Mouse (Mus musculus) limb, embryonic 12.5 days (tissue): ENCODE results near the gene Aff3. TPM values are rescaled to one million over a fixed set of nuclear protein-coding genes. Genes with fewer than 3 reads are reported as not detected.
A peak's percentile ranks its signal among the peaks of the same experiment; 100 is the strongest.

Source experiments
- ATAC-seq: fragments of 200-750 bp; cut with Nextera tagmentation; 2 replicates; pipeline ENCODE4 v1.8.0; 2017; ENCODE audit warnings: low read depth, moderate TSS enrichment; ENCODE audit not compliant: insufficient number of reproducible peaks, insufficient read depth, low FRiP score, low TSS enrichment
- H3K27ac ChIP-seq: fragments of 300-500 bp; sonication (generic); 2 replicates; pipeline ENCODE4 v1.5.1; 2016; ENCODE audit warnings: mild to moderate bottlenecking, moderate library complexity
- H3K27me3 ChIP-seq: fragments of 300-500 bp; sonication (generic); 2 replicates; pipeline ENCODE4 v1.6.1; 2016; ENCODE audit warnings: mild to moderate bottlenecking, moderate library complexity
- H3K36me3 ChIP-seq: fragments of 300-500 bp; sonication (generic); 2 replicates; pipeline ENCODE4 v1.6.1; 2016; ENCODE audit warnings: mild to moderate bottlenecking, moderate library complexity
- H3K4me1 ChIP-seq: fragments of 300-500 bp; sonication (generic); replicated peaks from 2 replicates; pipeline ENCODE4 v1.6.1; 2016
- H3K4me2 ChIP-seq: fragments of 300-500 bp; sonication (generic); 2 replicates; pipeline ENCODE4 v1.6.1; 2016; ENCODE audit warnings: mild to moderate bottlenecking, moderate library complexity
- H3K4me3 ChIP-seq: fragments of 300-500 bp; sonication (generic); replicated peaks from 2 replicates; pipeline ENCODE4 v1.5.1; 2016; ENCODE audit warnings: mild to moderate bottlenecking
- H3K9ac ChIP-seq: fragments of 300-500 bp; sonication (generic); replicated peaks from 2 replicates; pipeline ENCODE4 v1.6.1; 2016; ENCODE audit warnings: mild to moderate bottlenecking, moderate library complexity
- H3K9me3 ChIP-seq: fragments of 300-500 bp; sonication (generic); 2 replicates; pipeline ENCODE4 v1.6.1; 2016; ENCODE audit warnings: mild to moderate bottlenecking, moderate library complexity
- WGBS: fragments of 180-500 bp; shearing (Covaris S2); methylation state at CpG from one replicate; pipeline ENCODE4 v1.1.7; 2016; 5-methylcytosine and 5-hydroxymethylcytosine counted together
- polyA plus RNA-seq: library from polyadenylated mRNA; unstranded; fragments of >200 nt; fragmentation: Nextera tagmentation; extraction: Ambion mirVana; gene quantifications from 2 replicates; pipeline ENCODE4 v1.2.1, GENCODE M21; 2016

The Aff3 gene
- polyA plus RNA-seq, 1 experiment from 2014 or later, result 48.5 TPM

- Histone ChIP-seq H3K27me3 (no peaks in the 10 kb centered on the region), H3K27ac (no peak overlapping the region), H3K9ac (no peak overlapping the region), H3K4me1 (peaks cover 16% of the 10 kb centered on the region), H3K4me2 (no peak overlapping the region), H3K36me3 (peaks cover 15% of the 10 kb centered on the region; the same call in 1 of the 2 replicates), H3K9me3 (no peaks in the 10 kb centered on the region), H3K4me3 (no peak overlapping the region)
- ATAC-seq, result no peak
- 91% methylated on average over 5 of the region's 5 CpGs for WGBS
Observed at GRCm38 (mm10) chr1:38233121-38233520, 431.6 kb downstream of the Aff3 start.

- ATAC-seq, result no peak
- no peak overlapping the region for H3K4me3 ChIP-seq
- no peak overlapping the region for H3K27ac ChIP-seq
- H3K36me3 ChIP-seq, result peaks cover 31% of the 10 kb centered on the region
- H3K4me2 ChIP-seq, result no peak overlapping the region
- H3K4me1 ChIP-seq, result 0 out of 2 replicates have a peak, but pooled peaks cover 3% of the 10 kb centered on the region
- no peak overlapping the region for H3K9ac ChIP-seq
- 86% methylated on average over 8 of the region's 8 CpGs for WGBS
- peaks cover 19% of the 10 kb centered on the region for H3K9me3 ChIP-seq
- no peaks in the 10 kb centered on the region for H3K27me3 ChIP-seq
Observed at GRCm38 (mm10) chr1:38230041-38230440, 434.7 kb downstream of the Aff3 start.

- H3K4me3 ChIP-seq, result no peak overlapping the region
- 82% methylated on average over 4 of the region's 4 CpGs for WGBS
- no peak overlapping the region for H3K27ac ChIP-seq
- no peak for ATAC-seq
- H3K4me2 ChIP-seq, result no peak overlapping the region
- H3K36me3 ChIP-seq, result peaks cover 39% of the 10 kb centered on the region
- H3K9ac ChIP-seq, result no peak overlapping the region
- no peaks in the 10 kb centered on the region for H3K27me3 ChIP-seq
- H3K9me3 ChIP-seq, result peaks cover 32% of the 10 kb centered on the region
- H3K4me1 ChIP-seq, result 0 out of 2 replicates have a peak, but pooled peaks cover 3% of the 10 kb centered on the region
Observed at GRCm38 (mm10) chr1:38228806-38229205, 435.9 kb downstream of the Aff3 start.

- Histone ChIP-seq H3K27ac (no peak overlapping the region), H3K9ac (no peak overlapping the region), H3K4me2 (no peak overlapping the region), H3K4me1 (no peaks in the 10 kb centered on the region), H3K36me3 (peaks cover 50% of the 10 kb centered on the region), H3K9me3 (peaks cover 41% of the 10 kb centered on the region), H3K27me3 (no peaks in the 10 kb centered on the region), H3K4me3 (no peak overlapping the region)
- ATAC-seq, result no peak
- WGBS, result 98% methylated on average over 3 of the region's 3 CpGs
Observed at GRCm38 (mm10) chr1:38225166-38225565, 439.6 kb downstream of the Aff3 start.

GRCm38 (mm10) chr1:38222160-38222559 lies 442.6 kb downstream of the Aff3 start:
- Histone ChIP-seq H3K27ac (no peak overlapping the region), H3K4me1 (peaks cover 17% of the 10 kb centered on the region), H3K9me3 (peaks cover 37% of the 10 kb centered on the region), H3K27me3 (no peaks in the 10 kb centered on the region), H3K9ac (no peak overlapping the region), H3K4me3 (no peak overlapping the region), H3K4me2 (no peak overlapping the region), H3K36me3 (peaks cover 43% of the 10 kb centered on the region)
- WGBS, result 88% methylated on average over 1 of the region's 1 CpGs
- no peak for ATAC-seq

GRCm38 (mm10) chr1:38221431-38221830 lies 443.3 kb downstream of the Aff3 start:
- no peaks in the 10 kb centered on the region for H3K27me3 ChIP-seq
- H3K4me3 ChIP-seq, result no peak overlapping the region
- peaks cover 33% of the 10 kb centered on the region for H3K9me3 ChIP-seq
- no peak overlapping the region for H3K9ac ChIP-seq
- WGBS, result 87% methylated on average over 8 of the region's 8 CpGs
- H3K4me2 ChIP-seq, result no peak overlapping the region
- H3K27ac ChIP-seq, result no peak overlapping the region
- peaks cover 39% of the 10 kb centered on the region for H3K36me3 ChIP-seq
- peaks cover 25% of the 10 kb centered on the region for H3K4me1 ChIP-seq
- ATAC-seq, result no peak

- peak overlapping the region; percentile 23; the same call in 1 of the 2 replicates for H3K9ac ChIP-seq
- 0 out of 2 replicates have a peak, but pooled peaks have one; percentile 32 for ATAC-seq
- H3K4me3 ChIP-seq, result peak overlapping the region; percentile 18; the same call in 1 of the 2 replicates
- H3K9me3 ChIP-seq, result 0 out of 2 replicates have a peak, but pooled peaks cover 3% of the 10 kb centered on the region
- no peaks in the 10 kb centered on the region; the same call in 1 of the 2 replicates for H3K27me3 ChIP-seq
- H3K4me1 ChIP-seq, result peaks cover 34% of the 10 kb centered on the region
- H3K36me3 ChIP-seq, result peaks cover 28% of the 10 kb centered on the region
- H3K4me2 ChIP-seq, result peak overlapping the region; percentile 46
- WGBS, result 37% methylated on average over 31 of the region's 31 CpGs
- peak overlapping the region; percentile 84 for H3K27ac ChIP-seq
Observed at GRCm38 (mm10) chr1:38217912-38218795, 446.6 kb downstream of the Aff3 start.

GRCm38 (mm10) chr1:38217098-38217497 lies 447.7 kb downstream of the Aff3 start:
- Histone ChIP-seq H3K9ac (no peak overlapping the region), H3K27me3 (no peaks in the 10 kb centered on the region; the same call in 1 of the 2 replicates), H3K4me3 (no peak overlapping the region), H3K4me1 (peaks cover 38% of the 10 kb centered on the region), H3K27ac (peak overlapping the region; percentile 73; the same call in 1 of the 2 replicates), H3K36me3 (peaks cover 25% of the 10 kb centered on the region; the same call in 1 of the 2 replicates), H3K9me3 (no peaks in the 10 kb centered on the region), H3K4me2 (no peak overlapping the region)
- peak; percentile 37; the same call in 1 of the 2 replicates for ATAC-seq
- WGBS, result 28% methylated on average over 5 of the region's 5 CpGs

- Histone ChIP-seq H3K4me2 (no peak overlapping the region), H3K36me3 (peaks cover 44% of the 10 kb centered on the region), H3K27me3 (peaks cover 7% of the 10 kb centered on the region), H3K4me1 (peaks cover 41% of the 10 kb centered on the region), H3K4me3 (no peak overlapping the region), H3K27ac (no peak overlapping the region), H3K9ac (no peak overlapping the region), H3K9me3 (no peaks in the 10 kb centered on the region)
- ATAC-seq, result no peak
- WGBS, result 54% methylated on average over 3 of the region's 3 CpGs
Observed at GRCm38 (mm10) chr1:38213377-38213776, 451.4 kb downstream of the Aff3 start.

GRCm38 (mm10) chr1:38212386-38212785 lies 452.4 kb downstream of the Aff3 start:
- peaks cover 7% of the 10 kb centered on the region for H3K27me3 ChIP-seq
- 76% methylated on average over 5 of the region's 5 CpGs for WGBS
- peaks cover 54% of the 10 kb centered on the region for H3K36me3 ChIP-seq

GRCm38 (mm10) chr1:38202475-38203183 lies 462.1 kb downstream of the Aff3 start:
- ATAC-seq, result no peak
- Histone ChIP-seq H3K27me3 (no peaks in the 10 kb centered on the region; the same call in none of the 2 replicates), H3K4me1 (peaks cover 26% of the 10 kb centered on the region), H3K9me3 (no peaks in the 10 kb centered on the region), H3K9ac (no peak overlapping the region), H3K36me3 (peaks cover 89% of the 10 kb centered on the region), H3K4me3 (no peak overlapping the region), H3K27ac (no peak overlapping the region), H3K4me2 (no peak overlapping the region)
- 52% methylated on average over 10 of the region's 10 CpGs for WGBS

More at GRCm38 (mm10) chr1:38212386-38212785, 452.4 kb downstream of the Aff3 start:
- H3K4me1 ChIP-seq, result peaks cover 36% of the 10 kb centered on the region
- H3K9me3 ChIP-seq, result no peaks in the 10 kb centered on the region
- ATAC-seq, result no peak
- no peak overlapping the region for H3K9ac ChIP-seq
- H3K4me2 ChIP-seq, result no peak overlapping the region
- H3K4me3 ChIP-seq, result no peak overlapping the region
- no peak overlapping the region for H3K27ac ChIP-seq
